Mouse (Mus musculus) myocyte (in vitro differentiated cells): ENCODE measurements around the gene Tmem33. TPM values are rescaled to one million over a fixed set of nuclear protein-coding genes. Genes with fewer than 3 reads are reported as not detected.

Experiments used
- H3K27me3 ChIP-seq: one replicate; pipeline ENCODE4 v1.6.1; 2011; ENCODE audit not compliant: control insufficient read depth, insufficient read depth, insufficient read length
- H3K36me3 ChIP-seq: one replicate; pipeline ENCODE4 v1.6.1; 2011; ENCODE audit not compliant: control insufficient read depth, insufficient read depth
- H3K4me2 ChIP-seq: one replicate; pipeline ENCODE4 v1.6.1; 2011; ENCODE audit warnings: low read depth, control low read depth
- H3K4me3 ChIP-seq: one replicate; pipeline ENCODE4 v1.5.1; 2011; ENCODE audit warnings: mild to moderate bottlenecking, control low read depth, moderate library complexity
- H3K79me2 ChIP-seq: one replicate; pipeline ENCODE4 v1.6.1; 2011; ENCODE audit not compliant: control insufficient read depth, insufficient read depth
- H3ac ChIP-seq: one replicate; pipeline ENCODE4 v1.6.1; 2011; ENCODE audit not compliant: control insufficient read depth, insufficient read length
- CEBPB ChIP-seq: IDR thresholded peaks from 2 replicates; pipeline ENCODE4 v1.6.1; 2011; ENCODE audit warnings: mild to moderate bottlenecking, moderate library complexity; ENCODE audit not compliant: poor library complexity, insufficient read depth, severe bottlenecking
- E2F4 ChIP-seq: IDR thresholded peaks from one replicate; pipeline ENCODE4 v1.6.1; 2011; ENCODE audit warnings: mild to moderate bottlenecking, control low read depth, moderate library complexity; ENCODE audit not compliant: insufficient read depth
- MAX ChIP-seq: IDR thresholded peaks from one replicate; pipeline ENCODE4 v1.6.1; 2011; ENCODE audit warnings: low read depth, mild to moderate bottlenecking, control low read depth
- MYOD1 ChIP-seq, 3 experiments: IDR thresholded peaks; one replicate each; pipeline ENCODE4 v1.6.1; 2011; ENCODE audit warnings: control low read depth in 2 of 3, low read depth in 2 of 3, mild to moderate bottlenecking in 2 of 3, moderate library complexity in 1 of 3; ENCODE audit not compliant: insufficient read length in 2 of 3, control insufficient read depth in 1 of 3
- MYOG ChIP-seq, 3 experiments: IDR thresholded peaks; one replicate each; pipeline ENCODE4 v1.6.1; 2011; ENCODE audit warnings: control low read depth in 2 of 3, low read depth in 2 of 3, mild to moderate bottlenecking in 2 of 3; ENCODE audit not compliant: insufficient read length in 2 of 3, control insufficient read depth in 1 of 3, insufficient read depth in 1 of 3
- POLR2A ChIP-seq: IDR thresholded peaks from one replicate; pipeline ENCODE4 v1.6.1; 2011; ENCODE audit warnings: low read depth, mild to moderate bottlenecking, control low read depth, moderate library complexity; ENCODE audit not compliant: insufficient read length
- POLR2AphosphoS2 ChIP-seq: IDR thresholded peaks from one replicate; pipeline ENCODE4 v1.6.1; 2011; ENCODE audit warnings: low read depth, control low read depth; ENCODE audit not compliant: insufficient read length
- REST ChIP-seq: IDR thresholded peaks from one replicate; pipeline ENCODE4 v1.6.1; 2011; ENCODE audit warnings: mild to moderate bottlenecking, control low read depth, moderate library complexity; ENCODE audit not compliant: insufficient read depth, insufficient read length
- SRF ChIP-seq: IDR thresholded peaks from one replicate; pipeline ENCODE4 v1.6.1; 2011; ENCODE audit warnings: low read depth; ENCODE audit not compliant: control insufficient read depth, insufficient read length
- TCF12 ChIP-seq: IDR thresholded peaks from one replicate; pipeline ENCODE4 v1.6.1; 2011; ENCODE audit warnings: mild to moderate bottlenecking, control low read depth; ENCODE audit not compliant: poor library complexity, insufficient read depth, severe bottlenecking
- TCF3 ChIP-seq: IDR thresholded peaks from one replicate; pipeline ENCODE4 v1.6.1; 2011; ENCODE audit warnings: low read depth, control low read depth; ENCODE audit not compliant: insufficient read length
- USF1 ChIP-seq: IDR thresholded peaks from one replicate; pipeline ENCODE4 v1.6.1; 2011; ENCODE audit warnings: low read depth, mild to moderate bottlenecking, control low read depth, moderate library complexity
- polyA plus RNA-seq: library from polyadenylated mRNA; unstranded; fragments of >200 nt; fragmentation: generic; extraction: Trizol; gene quantifications from one replicate; pipeline ENCODE4 v1.2.1, GENCODE M21; 2012; ENCODE audit warnings: missing spikeins

The Tmem33 gene
- polyA plus RNA-seq, 1 experiment = 42.4 TPM

DNA sequence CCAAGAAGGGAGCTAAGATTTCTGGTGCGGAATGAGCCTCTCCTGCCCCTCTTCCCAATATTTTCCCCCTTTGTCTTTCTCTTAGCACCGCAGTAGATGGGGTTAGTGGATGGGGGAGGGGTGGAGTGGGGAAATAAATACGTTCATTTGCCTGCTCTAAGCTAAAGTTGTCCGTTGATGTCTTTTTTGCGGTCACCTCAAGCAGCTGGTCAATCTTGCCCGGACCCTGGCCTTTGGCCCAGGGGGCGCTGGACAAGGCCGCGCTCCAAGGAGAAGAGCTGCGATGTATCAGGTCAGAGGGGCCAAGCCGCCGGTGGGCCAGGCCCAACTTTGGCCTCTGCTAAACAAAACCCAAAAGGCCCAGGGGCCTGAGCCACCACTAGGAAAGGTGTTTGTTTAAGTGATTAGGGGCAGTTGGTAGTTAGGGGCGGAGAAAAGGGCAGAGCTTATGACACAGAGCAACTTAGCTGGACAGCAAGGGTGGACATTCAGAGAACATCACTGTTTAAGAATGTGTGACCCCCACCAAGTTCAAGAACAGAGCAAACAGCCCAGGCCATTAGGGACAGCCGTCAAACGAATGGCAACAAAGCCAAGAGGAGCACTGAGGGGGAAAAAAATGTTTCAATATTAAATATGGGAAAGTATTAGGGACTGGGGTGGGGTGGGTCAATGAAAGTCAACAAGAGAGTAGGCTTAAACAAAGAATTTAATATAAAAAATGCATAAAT is 36.8 kb upstream of the Tmem33 start:
- Histone ChIP-seq H3K79me2 (no peaks in the 10 kb centered on the region), H3K4me3 (no peak overlapping the region), H3K27me3 (peaks cover 30% of the 10 kb centered on the region), H3ac (no peak overlapping the region), H3K4me2 (no peak overlapping the region), H3K36me3 (no peaks in the 10 kb centered on the region)
- TF ChIP-seq MAX (no peak), TCF3 (no peak), SRF (no peak), REST (no peak), MYOG (IDR thresholded peaks at IDR 0.05; ENCODE audit: control insufficient read depth in 1 of 3, insufficient read depth in 1 of 3, insufficient read length in 2 of 3, low read depth in 2 of 3) (no peak), MYOD1 (IDR thresholded peaks at IDR 0.05; ENCODE audit: control insufficient read depth in 1 of 3, insufficient read length in 2 of 3, low read depth in 2 of 3) (no peak), USF1 (no peak), TCF12 (no peak), CEBPB (no peak), E2F4 (no peak), POLR2AphosphoS2 (no peak)

DNA sequence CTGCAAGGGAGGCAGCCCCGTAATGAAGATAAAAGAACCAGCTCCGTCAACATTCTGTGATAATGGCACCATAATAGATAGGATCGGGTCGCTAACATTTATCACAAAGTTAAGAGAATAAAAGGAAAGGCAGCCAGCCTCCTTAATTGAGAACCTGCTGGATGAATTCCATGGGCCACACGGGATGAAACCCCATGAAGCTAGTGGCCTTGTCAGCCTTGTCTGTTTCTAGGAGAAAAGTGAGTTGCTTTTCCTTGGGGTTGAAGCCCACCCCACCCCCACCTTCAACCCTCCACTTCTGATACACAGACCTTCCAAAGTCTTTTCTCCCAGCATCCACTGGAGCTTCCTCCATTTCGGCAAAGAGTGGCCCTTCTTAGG is 36.3 kb upstream of the Tmem33 start:
- H3K4me3 ChIP-seq = no peak overlapping the region
- no peak overlapping the region for H3ac ChIP-seq
- H3K79me2 ChIP-seq = no peaks in the 10 kb centered on the region

DNA sequence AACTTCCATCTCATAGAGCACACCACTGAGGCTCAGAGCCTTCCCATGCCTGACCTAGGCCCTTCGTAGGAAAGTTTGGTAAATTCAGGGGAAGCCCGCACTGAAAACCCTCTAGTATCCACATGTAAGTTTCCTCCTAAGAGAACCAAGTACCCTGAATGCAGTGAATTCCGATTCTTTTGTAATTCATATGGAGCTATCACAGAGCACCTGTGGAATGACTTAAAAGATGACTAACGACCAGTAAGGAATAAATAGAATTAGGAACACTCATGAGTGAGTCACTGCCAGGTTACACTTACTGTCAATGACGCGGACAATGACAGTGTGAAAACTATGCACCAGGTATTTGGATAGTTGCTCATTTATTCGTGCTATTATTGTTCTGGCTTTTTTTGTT is 34.6 kb upstream of the Tmem33 start:
- Histone ChIP-seq H3K4me3 (no peak overlapping the region), H3ac (no peak overlapping the region), H3K27me3 (peaks cover 50% of the 10 kb centered on the region)

More for the DNA sequence above, 36.3 kb upstream of the Tmem33 start:
- TF ChIP-seq POLR2AphosphoS2 (no peak), TCF12 (no peak), TCF3 (no peak), USF1 (no peak), POLR2A (no peak)
- Histone ChIP-seq H3K4me2 (no peak overlapping the region), H3K27me3 (peaks cover 34% of the 10 kb centered on the region), H3K36me3 (no peaks in the 10 kb centered on the region)

DNA sequence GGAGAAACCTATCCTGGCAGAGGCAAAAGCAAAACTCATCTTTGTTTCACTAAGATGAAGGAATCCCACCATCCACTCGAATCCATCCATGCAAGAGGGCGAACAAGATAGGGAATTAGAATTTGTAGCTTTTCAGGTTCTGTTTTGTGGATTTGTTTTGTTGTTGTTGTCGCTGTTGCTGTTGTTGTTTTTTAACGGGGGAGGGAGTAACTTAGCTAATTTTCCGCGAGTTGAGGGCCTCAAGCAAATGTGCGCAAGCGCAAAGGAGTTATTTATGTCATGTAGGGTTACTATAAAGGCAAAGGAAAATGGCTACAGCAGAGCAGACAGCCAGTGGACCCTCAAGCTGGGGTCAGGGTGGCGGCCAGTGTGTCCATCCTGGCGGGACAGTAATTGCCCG is 33.1 kb upstream of the Tmem33 start:
- Histone ChIP-seq H3K4me2 (no peak overlapping the region), H3K36me3 (no peaks in the 10 kb centered on the region), H3ac (no peak overlapping the region), H3K79me2 (no peaks in the 10 kb centered on the region), H3K27me3 (peaks cover 58% of the 10 kb centered on the region), H3K4me3 (no peak overlapping the region)
- TF ChIP-seq TCF12 (no peak), TCF3 (no peak), POLR2AphosphoS2 (no peak), SRF (no peak), MYOG (IDR thresholded peaks at IDR 0.05; ENCODE audit: control insufficient read depth in 1 of 3, insufficient read depth in 1 of 3, insufficient read length in 2 of 3, low read depth in 2 of 3) (no peak), USF1 (no peak), MYOD1 (IDR thresholded peaks at IDR 0.05; ENCODE audit: control insufficient read depth in 1 of 3, insufficient read length in 2 of 3, low read depth in 2 of 3) (no peak), POLR2A (no peak), CEBPB (no peak), MAX (no peak), E2F4 (no peak), REST (no peak)

More for the DNA sequence above, 34.6 kb upstream of the Tmem33 start:
- Histone ChIP-seq H3K36me3 (no peaks in the 10 kb centered on the region), H3K79me2 (no peaks in the 10 kb centered on the region), H3K4me2 (no peak overlapping the region)
- TF ChIP-seq TCF3 = no peak
- TF ChIP-seq TCF12 = no peak

DNA sequence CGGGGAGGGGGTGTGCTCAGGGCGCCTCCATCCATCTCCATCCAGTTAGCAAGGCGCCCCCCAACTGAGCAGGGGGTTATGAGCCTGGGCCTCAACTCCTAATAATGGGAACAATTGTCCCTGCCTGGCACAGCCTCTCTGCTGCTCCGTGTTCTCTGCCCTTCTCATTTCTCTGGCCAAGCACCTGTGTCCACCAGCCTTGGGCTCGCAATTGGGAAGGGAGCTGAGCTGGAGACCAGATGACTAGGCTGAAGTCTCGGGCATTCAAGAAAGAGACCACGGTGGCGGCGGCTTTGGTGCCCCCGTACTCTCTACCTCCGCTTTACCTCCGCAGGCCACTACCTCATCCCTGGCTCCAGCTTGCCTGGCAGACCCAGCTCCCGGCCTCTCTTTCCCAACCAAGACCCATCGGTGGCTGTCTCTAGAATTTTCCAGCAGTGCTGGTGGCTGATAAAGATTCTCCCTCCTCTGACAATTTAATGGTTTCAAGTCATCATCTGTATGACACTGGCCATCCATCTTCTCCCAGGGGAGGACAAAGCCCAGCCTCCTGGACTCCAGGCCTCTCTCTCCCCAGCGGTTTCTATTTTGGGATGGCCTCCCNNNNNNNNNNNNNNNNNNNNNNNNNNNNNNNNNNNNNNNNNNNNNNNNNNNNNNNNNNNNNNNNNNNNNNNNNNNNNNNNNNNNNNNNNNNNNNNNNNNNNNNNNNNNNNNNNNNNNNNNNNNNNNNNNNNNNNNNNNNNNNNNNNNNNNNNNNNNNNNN is 32.5 kb upstream of the Tmem33 start:
- no peak for TF ChIP-seq POLR2AphosphoS2
- TF ChIP-seq MYOD1 (IDR thresholded peaks at IDR 0.05; ENCODE audit: control insufficient read depth in 1 of 3, insufficient read length in 2 of 3, low read depth in 2 of 3) = no peak
- TF ChIP-seq MAX = no peak
- TF ChIP-seq E2F4 = no peak
- no peak for TF ChIP-seq USF1
- no peak for TF ChIP-seq SRF
- TF ChIP-seq CEBPB = no peak
- no peak for TF ChIP-seq REST
- TF ChIP-seq MYOG (IDR thresholded peaks at IDR 0.05; ENCODE audit: control insufficient read depth in 1 of 3, insufficient read depth in 1 of 3, insufficient read length in 2 of 3, low read depth in 2 of 3) = no peak
- TF ChIP-seq TCF12 = no peak
- TF ChIP-seq POLR2A = no peak
- TF ChIP-seq TCF3 = no peak
- H3K4me3 ChIP-seq = no peak overlapping the region
- no peaks in the 10 kb centered on the region for H3K79me2 ChIP-seq
- no peak overlapping the region for H3ac ChIP-seq
- H3K27me3 ChIP-seq = peaks cover 52% of the 10 kb centered on the region
- no peaks in the 10 kb centered on the region for H3K36me3 ChIP-seq
- peak overlapping the region; percentile 18 for H3K4me2 ChIP-seq
